Mouse (Mus musculus) bone marrow, adult 2 months (tissue): ENCODE data around the gene Tfam. TPM values are rescaled to one million over a fixed set of nuclear protein-coding genes. Genes with fewer than 3 reads are reported as not detected.

ENCODE experiments used
- H3K27ac ChIP-seq: fragments of 200-500 bp; 2 replicates; pipeline ENCODE4 v1.5.1; 2012; ENCODE audit warnings: low read depth, mild to moderate bottlenecking, control low read depth, inconsistent platforms, low read length; ENCODE audit not compliant: control insufficient read depth, poor library complexity, insufficient read depth
- H3K4me1 ChIP-seq: fragments of 200-500 bp; 2 replicates; pipeline ENCODE4 v1.6.1; 2011; ENCODE audit warnings: low read length; ENCODE audit not compliant: control insufficient read depth, insufficient read depth
- H3K4me3 ChIP-seq: fragments of 200-500 bp; replicated peaks from 2 replicates; pipeline ENCODE3; 2011; ENCODE audit warnings: mild to moderate bottlenecking, low read depth, low read length, control low read depth; ENCODE audit not compliant: control insufficient read depth
- CTCF ChIP-seq: fragments of 200-500 bp; IDR thresholded peaks from 2 replicates; pipeline ENCODE4 v1.5.1; 2011; ENCODE audit warnings: low read length, control low read depth; ENCODE audit not compliant: control insufficient read depth, insufficient read depth
- POLR2A ChIP-seq: fragments of 200-500 bp; IDR thresholded peaks from 2 replicates; pipeline ENCODE4 v1.6.1; 2011; ENCODE audit warnings: low read depth, mild to moderate bottlenecking, control low read depth, low read length, borderline replicate concordance; ENCODE audit not compliant: control insufficient read depth
- WGBS: fragments of 180-500 bp; shearing (Covaris S2); methylation state at CpG from one replicate; pipeline ENCODE4 v1.1.7; 2018; 5-methylcytosine and 5-hydroxymethylcytosine counted together
- polyA plus RNA-seq: library from polyadenylated mRNA; stranded (reverse); fragments of >200 nt; gene quantifications from 2 replicates; pipeline ENCODE4 v1.2.4, GENCODE M21; 2011; ENCODE audit warnings: low replicate concordance; ENCODE audit not compliant: missing spikeins, insufficient read depth, insufficient read length

Gene Tfam
- polyA plus RNA-seq, 1 experiment: 32.5 TPM

DNA sequence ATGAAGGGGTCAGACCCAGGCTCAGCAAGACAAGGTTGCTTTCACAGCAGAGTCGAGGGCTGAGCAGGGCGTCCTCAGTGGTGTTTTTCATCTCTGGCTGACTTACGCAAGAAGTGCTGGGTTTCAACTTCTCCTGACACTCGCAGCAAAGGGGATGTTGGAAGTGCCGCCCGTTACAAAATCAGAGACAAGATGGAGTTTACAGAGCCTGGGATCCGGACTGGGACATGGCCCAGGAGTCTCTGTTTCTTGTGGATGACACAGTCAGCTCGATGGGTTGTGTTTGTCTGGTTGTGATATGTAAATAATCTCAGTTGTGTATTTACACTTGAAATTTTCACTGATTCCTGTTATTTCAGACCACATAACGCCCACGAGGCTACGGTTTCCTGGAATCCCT, 45.2 kb downstream of the Tfam start:
- Histone ChIP-seq H3K4me3 (no peak overlapping the region), H3K4me1 (no peaks in the 10 kb centered on the region), H3K27ac (no peak overlapping the region)
- WGBS: 72% methylated on average over 11 of the region's 11 CpGs
- TF ChIP-seq CTCF (no peak), POLR2A (no peak)

DNA sequence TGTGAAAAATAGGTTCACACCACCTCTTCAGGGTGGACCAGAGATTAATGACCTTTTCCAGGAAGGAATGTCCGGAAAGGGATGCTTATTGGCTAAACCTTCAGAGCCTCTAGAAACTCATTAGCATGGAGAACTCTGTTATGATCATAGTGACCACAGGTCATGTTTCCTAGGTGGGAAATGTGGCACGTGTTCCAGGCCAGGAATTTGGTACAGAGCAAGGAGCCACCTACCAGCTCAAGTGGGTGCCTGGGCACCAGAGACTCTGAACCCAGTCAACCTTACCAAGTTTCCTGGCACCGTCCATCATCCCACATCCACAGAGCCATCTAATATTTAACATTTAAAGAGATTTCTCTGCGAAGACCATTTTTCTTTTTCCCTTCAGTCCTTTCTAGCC, 49.4 kb downstream of the Tfam start:
- Histone ChIP-seq H3K4me1 (no peaks in the 10 kb centered on the region), H3K27ac (no peak overlapping the region), H3K4me3 (no peak overlapping the region)
- no peak for TF ChIP-seq CTCF
- TF ChIP-seq POLR2A: no peak
- WGBS: 79% methylated on average over 4 of the region's 4 CpGs

DNA sequence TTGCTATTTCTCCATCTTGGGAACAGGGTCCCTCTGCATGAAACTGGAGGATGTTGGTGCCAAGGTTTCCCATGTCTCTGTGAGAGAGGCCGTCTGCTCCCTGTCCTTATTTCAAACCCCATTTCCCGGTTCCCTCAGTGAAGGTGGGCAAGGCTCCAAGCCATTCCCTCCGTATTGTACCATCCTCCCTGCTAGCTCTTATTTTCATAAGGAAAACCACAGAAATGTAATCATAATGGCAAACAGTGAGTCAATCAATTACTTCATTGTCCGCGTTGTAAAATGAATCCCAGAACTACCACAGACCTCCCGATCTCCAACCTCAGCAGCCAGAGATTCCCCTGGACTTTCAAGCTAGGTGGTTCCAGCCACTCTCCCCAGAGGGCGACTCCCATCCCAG, 53.0 kb downstream of the Tfam start:
- no peak overlapping the region for H3K4me3 ChIP-seq
- no peak for TF ChIP-seq POLR2A
- no peak for TF ChIP-seq CTCF
- H3K27ac ChIP-seq: no peak overlapping the region; the same call in 1 of the 2 replicates
- H3K4me1 ChIP-seq: no peaks in the 10 kb centered on the region
- WGBS: 80% methylated on average over 7 of the region's 7 CpGs

DNA sequence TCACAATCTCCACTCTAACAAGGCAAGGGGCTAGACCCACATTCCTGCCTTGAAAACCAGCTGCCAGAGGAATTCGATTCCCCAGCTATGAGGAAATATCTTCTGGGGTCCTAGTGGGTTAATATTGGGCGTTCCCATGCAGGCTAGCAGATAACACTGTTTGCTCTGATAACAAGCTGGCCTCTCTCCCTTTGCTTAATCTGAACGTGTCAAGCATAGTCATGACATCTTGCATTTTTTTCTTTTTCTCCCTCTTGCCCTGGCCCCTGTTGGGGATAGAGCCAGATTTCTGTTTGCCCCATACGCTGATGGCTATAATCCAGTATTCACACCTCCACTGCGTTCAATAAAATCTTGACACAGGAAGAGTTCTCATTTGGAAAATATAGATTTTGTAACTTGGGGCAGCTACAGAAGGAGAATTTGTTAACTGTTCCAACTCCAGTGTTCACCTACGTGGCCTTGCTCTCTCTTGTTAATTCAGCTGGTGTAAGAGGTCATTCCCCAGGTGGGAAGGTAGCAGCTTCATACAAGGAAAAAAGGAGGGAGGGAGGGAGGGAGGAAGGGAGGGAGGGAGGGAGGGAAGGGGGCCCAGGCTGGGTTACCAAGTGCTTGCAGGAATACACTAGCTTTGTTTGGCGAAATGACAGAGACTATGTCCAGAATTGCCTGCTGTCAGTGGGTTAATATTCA, 54.6 kb downstream of the Tfam start:
- Histone ChIP-seq H3K4me3 (no peak overlapping the region), H3K27ac (no peak overlapping the region), H3K4me1 (no peaks in the 10 kb centered on the region)
- WGBS: 60% methylated on average over 7 of the region's 7 CpGs
- TF ChIP-seq CTCF (no peak), POLR2A (no peak)

DNA sequence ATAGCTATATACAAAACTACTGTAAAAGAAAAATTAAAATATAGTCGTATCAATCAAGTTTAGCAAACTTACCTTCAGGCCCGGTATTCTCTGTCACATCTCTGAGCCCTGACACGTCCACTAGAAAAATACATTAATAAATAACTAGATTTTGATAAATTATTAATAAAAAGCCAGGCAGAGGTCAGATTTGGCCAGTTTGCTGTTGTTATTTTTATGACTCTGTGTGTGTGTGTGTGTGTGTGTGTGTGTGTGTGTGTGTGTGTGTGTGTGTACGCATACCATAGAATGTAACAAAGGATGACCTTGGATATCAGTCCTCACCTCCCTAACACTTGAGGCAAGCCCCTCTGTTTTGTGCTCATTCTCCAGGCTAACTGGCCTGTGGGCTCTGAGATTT, 56.1 kb downstream of the Tfam start:
- TF ChIP-seq CTCF (no peak), POLR2A (no peak)
- Histone ChIP-seq H3K27ac (no peak overlapping the region), H3K4me3 (no peak overlapping the region), H3K4me1 (no peaks in the 10 kb centered on the region)
- 80% methylated on average over 4 of the region's 4 CpGs for WGBS

DNA sequence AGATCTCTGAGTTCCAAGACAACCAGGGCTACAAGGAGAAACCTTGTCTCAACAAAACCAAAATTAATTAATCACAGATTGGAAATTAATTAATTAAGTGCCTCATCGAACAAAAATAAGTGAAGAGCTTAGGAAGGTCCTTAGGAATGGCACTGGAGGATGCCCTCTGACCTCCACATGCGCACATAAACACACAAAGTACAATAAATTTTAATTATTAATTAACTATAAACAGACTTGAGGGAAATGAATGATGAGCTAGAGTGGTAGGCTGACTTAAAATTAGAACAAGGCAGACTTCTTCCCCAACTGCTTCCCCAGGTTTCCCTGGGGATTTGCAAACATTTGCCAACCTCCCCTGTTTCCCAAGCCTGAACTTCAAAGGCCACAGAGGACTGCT, 57.0 kb downstream of the Tfam start:
- 73% methylated on average over 2 of the region's 2 CpGs for WGBS
- Histone ChIP-seq H3K4me1 (no peaks in the 10 kb centered on the region), H3K27ac (no peak overlapping the region), H3K4me3 (no peak overlapping the region)
- TF ChIP-seq CTCF: no peak

DNA sequence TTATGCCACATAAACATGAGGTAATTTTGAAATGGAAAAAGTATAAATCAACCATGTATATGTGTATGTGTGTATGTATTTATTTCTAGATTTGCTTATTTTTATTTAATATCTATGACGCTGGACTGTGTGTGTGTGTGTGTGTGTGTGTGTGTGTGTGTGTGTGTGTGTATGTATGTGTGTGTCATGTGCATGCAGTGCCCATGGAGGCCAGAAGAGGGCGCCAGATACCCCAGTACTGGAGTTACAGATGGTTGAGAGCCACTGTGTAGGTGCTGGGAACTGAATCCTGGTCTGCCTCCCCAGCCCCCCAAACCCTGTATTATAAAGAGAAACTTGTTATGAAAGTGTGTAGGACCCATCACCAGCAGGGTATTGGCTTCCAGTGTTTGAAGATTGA, 58.0 kb downstream of the Tfam start:
- TF ChIP-seq CTCF: 0 out of 2 replicates have a peak, but pooled peaks have one; percentile 22
- TF ChIP-seq POLR2A: no peak
- H3K4me1 ChIP-seq: no peaks in the 10 kb centered on the region
- no peak overlapping the region for H3K4me3 ChIP-seq
- 70% methylated on average over 2 of the region's 2 CpGs for WGBS
- H3K27ac ChIP-seq: no peak overlapping the region

DNA sequence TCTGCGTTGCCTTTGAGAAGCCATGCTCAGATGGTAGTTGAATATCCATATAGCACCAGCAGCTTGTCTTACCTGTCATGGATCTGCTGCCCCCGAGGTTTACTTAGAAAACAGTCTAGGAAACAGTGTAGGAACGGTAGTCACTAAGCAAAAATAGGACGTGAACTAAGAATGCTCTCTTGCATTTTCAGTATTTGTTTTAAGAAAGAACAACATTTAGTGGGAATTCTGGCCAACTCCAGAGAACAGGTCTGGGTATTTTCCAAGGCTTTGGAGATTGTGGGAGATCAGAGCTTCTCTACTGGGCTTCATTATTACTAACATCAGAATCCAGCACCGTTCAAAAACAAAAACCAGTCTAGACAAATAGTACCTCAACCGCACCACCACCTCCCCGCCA, 60.9 kb downstream of the Tfam start:
- no peak overlapping the region for H3K4me3 ChIP-seq
- TF ChIP-seq CTCF (no peak), POLR2A (no peak)
- 74% methylated on average over 7 of the region's 7 CpGs for WGBS
- H3K27ac ChIP-seq: no peak overlapping the region
- no peaks in the 10 kb centered on the region for H3K4me1 ChIP-seq

DNA sequence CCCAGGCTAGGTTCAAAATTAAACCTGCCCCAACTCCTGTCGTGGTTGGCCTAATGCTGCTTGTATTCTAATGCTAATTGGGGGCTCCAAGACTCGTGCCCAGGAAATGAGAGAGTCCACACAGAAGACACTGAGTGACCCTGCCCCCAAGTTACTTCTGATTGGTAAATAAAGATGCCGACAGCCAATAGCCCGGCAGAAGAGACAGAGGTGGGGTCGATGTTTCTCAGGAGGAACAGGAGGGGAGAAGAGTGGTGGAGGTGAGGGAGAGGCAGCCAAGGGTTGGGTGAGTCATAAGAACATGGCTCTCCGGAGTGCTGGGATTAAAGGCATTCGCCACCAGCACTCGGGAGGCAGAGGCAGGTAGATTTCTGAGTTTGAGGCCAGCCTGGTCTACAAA, 61.7 kb downstream of the Tfam start:
- TF ChIP-seq POLR2A (no peak), CTCF (no peak)

More for the DNA sequence above, 61.7 kb downstream of the Tfam start:
- Histone ChIP-seq H3K4me3 (no peak overlapping the region), H3K27ac (no peak overlapping the region), H3K4me1 (no peaks in the 10 kb centered on the region)
- 75% methylated on average over 8 of the region's 8 CpGs for WGBS

Other genes with a start within 250 kb of the Tfam start
- gene Bicc1, start 78.6 kb downstream of the Tfam start, polyA plus RNA-seq: 3.7 and 4.0 TPM in 2 replicates
- 9.0 and 18.1 TPM in 2 replicates for gene Ube2d1, start 47.0 kb upstream of the Tfam start, polyA plus RNA-seq
- gene Cisd1, start 106.7 kb upstream of the Tfam start, polyA plus RNA-seq: 16.3 and 24.2 TPM in 2 replicates
- 9.3 and 16.2 TPM in 2 replicates for gene Ipmk, start 109.5 kb upstream of the Tfam start, polyA plus RNA-seq